Mouse (Mus musculus): ENCODE data around the gene Actl7a. TPM values are rescaled to one million over a fixed set of nuclear protein-coding genes. Genes with fewer than 3 reads are reported as not detected.

The Actl7a gene
- polyA plus RNA-seq, 1 experiment from 2014 or later: not detected

DNA sequence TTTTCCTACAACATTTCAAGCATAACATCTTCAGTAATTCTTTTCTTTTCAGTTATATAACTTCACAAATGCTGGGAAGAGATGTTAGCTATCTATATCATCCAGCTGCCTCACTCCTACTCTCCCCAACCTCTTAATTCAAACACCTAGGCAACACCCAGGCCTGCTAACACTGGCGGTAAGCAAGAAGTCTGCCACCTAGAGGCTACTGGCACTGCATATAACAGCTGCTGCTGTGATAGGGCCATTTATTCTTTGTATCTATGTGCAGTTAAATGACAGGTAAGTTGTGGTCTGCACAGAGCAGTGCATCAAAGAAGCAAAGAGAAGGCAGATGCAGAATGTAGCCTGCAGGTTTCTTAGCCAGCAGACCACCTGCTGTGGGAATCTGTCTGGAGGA is 48.2 kb downstream of the Actl7a start:
- no peaks in the 10 kb centered on the region for H3K9me3 ChIP-seq (ENCODE audit: control insufficient read depth, low read length)
- no peaks in the 10 kb centered on the region for H3K4me1 ChIP-seq (ENCODE audit: control insufficient read depth, insufficient read depth, low read length)
- H3K27me3 ChIP-seq (ENCODE audit: control insufficient read depth, insufficient read depth, low read length): no peaks in the 10 kb centered on the region
- peaks cover 16% of the 10 kb centered on the region for H3K36me3 ChIP-seq (ENCODE audit: control insufficient read depth, insufficient read depth, low read length)
- 51% methylated on average over 1 of the region's 1 CpGs for WGBS
- no peak overlapping the region for H3K27ac ChIP-seq (ENCODE audit: low read depth, low read length)
- ATAC-seq (ENCODE audit: insufficient read depth, low FRiP score, low TSS enrichment): no peak
- no peak overlapping the region for H3K4me3 ChIP-seq (ENCODE audit: low read depth, low read length)
- H3K9ac ChIP-seq (ENCODE audit: low read length): no peak overlapping the region
- no peak overlapping the region for H3K4me2 ChIP-seq (ENCODE audit: low read depth)
- DNase-seq (ENCODE audit: low spot score): no peak

Other genes with a start within 250 kb of the Actl7a start
- not detected in 2 replicates for gene Gm26657, start 3.3 kb upstream of the Actl7a start, polyA plus RNA-seq (2014; fragmentation: Nextera tagmentation; extraction: Ambion mirVana)
- not detected in 2 replicates for gene Actl7b, start 2.0 kb upstream of the Actl7a start, polyA plus RNA-seq (2014; fragmentation: Nextera tagmentation; extraction: Ambion mirVana)
- gene Elp1, start 58.9 kb downstream of the Actl7a start, polyA plus RNA-seq (2014; fragmentation: Nextera tagmentation; extraction: Ambion mirVana): 102 and 116 TPM in 2 replicates
- gene Fam206a, start 58.9 kb downstream of the Actl7a start, polyA plus RNA-seq (2014; fragmentation: Nextera tagmentation; extraction: Ambion mirVana): 28.7 and 30.6 TPM in 2 replicates
- gene Ctnnal1, start 121.8 kb downstream of the Actl7a start, polyA plus RNA-seq (2014; fragmentation: Nextera tagmentation; extraction: Ambion mirVana): 27.4 and 27.9 TPM in 2 replicates
- 7.9 and 9.2 TPM in 2 replicates for gene Tmem245, start 204.0 kb downstream of the Actl7a start, polyA plus RNA-seq (2014; fragmentation: Nextera tagmentation; extraction: Ambion mirVana)
- 6.1 and 7.2 TPM in 2 replicates for gene Frrs1l, start 247.0 kb downstream of the Actl7a start, polyA plus RNA-seq (2014; fragmentation: Nextera tagmentation; extraction: Ambion mirVana)